Mouse (Mus musculus) intestine, embryonic 14.5 days (tissue): Measurements from ENCODE around the gene Elf2. TPM values are rescaled to one million over a fixed set of nuclear protein-coding genes. Genes with fewer than 3 reads are reported as not detected.

Source experiments
- ATAC-seq: fragments of 200-750 bp; cut with Nextera tagmentation; replicated peaks from 2 replicates; pipeline ENCODE4 v1.8.0; 2017; ENCODE audit warnings: low read depth, moderate number of reproducible peaks, moderate TSS enrichment, moderate library complexity; ENCODE audit not compliant: low FRiP score, low TSS enrichment
- DNase-seq: peaks from one replicate; pipeline ENCODE4 v3.0.0-alpha.2; 2018; ENCODE audit warnings: low spot score
- H3K27ac ChIP-seq: fragments of 300-500 bp; sonication (generic); 2 replicates; pipeline ENCODE4 v1.5.1; 2014; ENCODE audit warnings: low read depth, mild to moderate bottlenecking, control low read depth
- H3K27me3 ChIP-seq: fragments of 300-500 bp; sonication (generic); replicated peaks from 2 replicates; pipeline ENCODE4 v1.6.1; 2014; ENCODE audit warnings: low read length, control low read depth; ENCODE audit not compliant: control insufficient read depth, insufficient read depth
- H3K36me3 ChIP-seq: fragments of 300-500 bp; sonication (generic); 2 replicates; pipeline ENCODE4 v1.6.1; 2014; ENCODE audit warnings: low read length, control low read depth; ENCODE audit not compliant: control insufficient read depth, insufficient read depth
- H3K4me1 ChIP-seq: fragments of 300-500 bp; sonication (generic); replicated peaks from 2 replicates; pipeline ENCODE4 v1.6.1; 2014; ENCODE audit warnings: low read length, control low read depth, mixed read lengths; ENCODE audit not compliant: control insufficient read depth, insufficient read depth
- H3K4me2 ChIP-seq: fragments of 300-500 bp; sonication (generic); 2 replicates; pipeline ENCODE4 v1.6.1; 2014; ENCODE audit warnings: low read length
- H3K4me3 ChIP-seq: fragments of 300-500 bp; sonication (generic); 2 replicates; pipeline ENCODE4 v1.5.1; 2014; ENCODE audit warnings: low read depth, low read length, control low read depth, mixed read lengths
- H3K9ac ChIP-seq: fragments of 300-500 bp; sonication (generic); 2 replicates; pipeline ENCODE4 v1.6.1; 2014; ENCODE audit warnings: mild to moderate bottlenecking, low read length
- H3K9me3 ChIP-seq: fragments of 300-500 bp; sonication (generic); 2 replicates; pipeline ENCODE4 v1.6.1; 2016; ENCODE audit warnings: low read length, control low read depth; ENCODE audit not compliant: control insufficient read depth
- WGBS: fragments of 180-500 bp; shearing (Covaris S2); extraction: QIAGEN DNeasy Blood & Tissue Kit; methylation state at CpG from one replicate; pipeline ENCODE4 v1.1.7; 2014; 5-methylcytosine and 5-hydroxymethylcytosine counted together
- polyA plus RNA-seq: library from polyadenylated mRNA; unstranded; fragments of >200 nt; fragmentation: Nextera tagmentation; extraction: Ambion mirVana; gene quantifications from 2 replicates; pipeline ENCODE4 v1.2.1, GENCODE M21; 2014

Elf2 gene
- polyA plus RNA-seq, 1 experiment from 2014 or later: 65.1 TPM

DNA sequence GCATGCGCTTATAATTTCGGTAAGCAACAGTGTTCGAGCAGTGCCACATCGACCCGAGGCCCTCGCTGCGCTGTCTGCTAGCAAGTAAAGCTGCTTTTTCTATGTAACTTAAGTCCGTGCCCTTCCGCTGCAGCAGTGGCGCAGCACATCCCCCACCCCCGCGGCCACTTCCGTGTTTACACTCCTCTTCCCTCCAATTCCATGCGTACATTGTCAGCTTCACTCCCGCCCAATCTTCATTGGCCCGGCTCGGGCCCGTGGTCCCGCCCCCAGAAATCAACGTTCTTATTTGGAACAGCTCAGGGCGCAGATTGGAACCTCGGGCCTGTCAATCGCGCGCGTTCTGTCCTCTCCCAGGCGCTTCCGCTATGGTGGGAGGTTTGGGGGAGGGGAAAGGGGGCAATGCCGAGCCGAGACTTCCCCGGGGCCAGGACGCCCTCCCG lies 64.5 kb downstream of the Elf2 start:
- ATAC-seq (peak; percentile 96), DNase-seq (peak; percentile 95)
- H3K9me3 ChIP-seq: no peaks in the 10 kb centered on the region
- peak overlapping the region; percentile 96 for H3K9ac ChIP-seq
- no peaks in the 10 kb centered on the region for H3K36me3 ChIP-seq
- peak overlapping the region; percentile 92 for H3K4me3 ChIP-seq
- no peaks in the 10 kb centered on the region for H3K27me3 ChIP-seq
- peak overlapping the region; percentile 79 for H3K4me2 ChIP-seq
- H3K27ac ChIP-seq: peak overlapping the region; percentile 99
- 0% methylated on average over 33 of the region's 33 CpGs for WGBS
- peaks cover 12% of the 10 kb centered on the region for H3K4me1 ChIP-seq

DNA sequence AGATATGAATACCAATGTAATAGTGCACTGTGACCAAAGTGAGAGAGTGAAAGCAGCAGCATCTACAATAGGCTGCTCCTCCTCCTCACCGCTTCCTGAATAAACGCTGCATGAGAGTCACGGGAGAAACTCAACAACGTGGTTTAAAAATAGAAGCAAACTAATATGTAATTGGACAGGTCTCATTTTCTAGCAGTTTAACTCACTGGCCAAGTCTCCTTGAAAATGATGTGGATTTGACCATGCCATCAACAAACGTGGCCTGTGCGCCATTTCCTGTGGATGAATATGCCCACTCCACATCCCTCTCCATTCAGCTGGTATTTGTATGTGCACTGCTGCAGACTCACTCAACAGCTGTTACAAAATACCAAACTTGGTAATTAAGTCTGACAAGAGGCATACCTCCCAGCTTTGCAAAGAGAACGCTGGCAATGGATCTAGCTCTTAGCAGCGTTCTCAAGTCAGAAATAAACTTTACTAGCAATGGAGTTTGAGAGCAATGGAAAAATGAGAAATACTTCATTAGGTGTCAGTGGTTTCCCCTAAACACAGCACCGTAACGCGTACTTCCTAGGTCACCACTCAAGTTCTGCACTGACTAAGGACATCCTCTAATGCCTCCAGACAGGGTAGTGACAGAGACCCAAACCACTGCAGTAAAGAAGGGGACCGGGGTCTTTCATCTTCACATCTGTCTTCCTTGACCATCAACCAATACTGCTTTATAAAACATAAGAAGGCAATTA lies 70.2 kb downstream of the Elf2 start:
- Histone ChIP-seq H3K9ac (no peak overlapping the region), H3K9me3 (no peaks in the 10 kb centered on the region), H3K36me3 (peaks cover 13% of the 10 kb centered on the region; the same call in 1 of the 2 replicates), H3K27ac (0 out of 2 replicates have a peak overlapping the region, but pooled peaks have one; percentile 33), H3K4me3 (no peak overlapping the region), H3K4me1 (peaks cover 5% of the 10 kb centered on the region), H3K27me3 (no peaks in the 10 kb centered on the region), H3K4me2 (no peak overlapping the region)
- peak; percentile 45 for DNase-seq
- WGBS: 62% methylated on average over 12 of the region's 12 CpGs
- ATAC-seq: no peak

DNA sequence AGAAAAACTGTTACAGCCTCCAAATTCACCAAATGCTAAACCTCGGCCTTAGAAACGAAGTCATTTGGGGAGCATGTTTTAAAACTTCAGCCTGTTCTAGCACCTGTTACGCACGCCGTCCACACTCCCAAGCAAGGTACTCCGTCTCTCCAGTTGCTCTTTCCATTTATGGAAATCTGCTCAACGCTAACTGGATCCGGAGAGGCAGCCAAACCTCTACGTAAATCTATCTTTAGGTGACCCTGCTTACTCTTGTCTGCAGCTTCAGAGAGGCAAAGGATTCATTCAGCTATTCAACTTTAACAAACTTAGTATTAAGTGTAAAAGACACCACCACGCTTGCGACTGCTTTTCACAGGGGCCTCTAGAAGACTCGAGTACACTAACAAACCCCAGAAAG lies 72.0 kb downstream of the Elf2 start:
- H3K4me1 ChIP-seq: no peaks in the 10 kb centered on the region; the same call in 1 of the 2 replicates
- H3K4me2 ChIP-seq: no peak overlapping the region
- H3K27ac ChIP-seq: peak overlapping the region; percentile 67
- ATAC-seq (no peak), DNase-seq (no peak)
- no peak overlapping the region for H3K9ac ChIP-seq
- 66% methylated on average over 12 of the region's 12 CpGs for WGBS
- no peak overlapping the region for H3K4me3 ChIP-seq
- H3K27me3 ChIP-seq: no peaks in the 10 kb centered on the region
- H3K9me3 ChIP-seq: no peaks in the 10 kb centered on the region
- H3K36me3 ChIP-seq: peaks cover 31% of the 10 kb centered on the region

DNA sequence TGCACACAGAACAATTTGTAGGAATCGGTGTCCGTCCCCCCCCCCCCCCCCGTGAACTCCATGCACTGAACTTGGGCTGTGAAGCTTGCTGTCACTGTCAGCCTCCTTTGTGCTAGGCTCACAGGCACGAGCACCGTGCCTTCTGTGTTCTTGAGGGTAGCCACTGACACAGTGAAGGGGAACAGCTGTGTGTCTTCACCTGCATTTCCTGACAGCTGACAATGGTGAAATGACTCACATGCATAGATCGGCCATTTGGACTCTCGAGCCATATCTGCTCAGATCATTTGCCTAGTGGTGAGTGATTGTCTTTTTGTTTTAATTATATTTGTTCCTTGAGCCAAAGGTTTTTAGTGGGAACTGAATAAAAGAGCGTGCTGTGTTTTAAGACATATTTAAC lies 77.5 kb downstream of the Elf2 start:
- H3K4me1 ChIP-seq: no peaks in the 10 kb centered on the region
- no peak overlapping the region for H3K4me2 ChIP-seq
- WGBS: 69% methylated on average over 8 of the region's 8 CpGs
- H3K27ac ChIP-seq: no peak overlapping the region
- ATAC-seq (no peak), DNase-seq (no peak)
- H3K4me3 ChIP-seq: no peak overlapping the region
- H3K27me3 ChIP-seq: no peaks in the 10 kb centered on the region
- H3K36me3 ChIP-seq: peaks cover 82% of the 10 kb centered on the region
- H3K9me3 ChIP-seq: no peaks in the 10 kb centered on the region
- H3K9ac ChIP-seq: no peak overlapping the region

DNA sequence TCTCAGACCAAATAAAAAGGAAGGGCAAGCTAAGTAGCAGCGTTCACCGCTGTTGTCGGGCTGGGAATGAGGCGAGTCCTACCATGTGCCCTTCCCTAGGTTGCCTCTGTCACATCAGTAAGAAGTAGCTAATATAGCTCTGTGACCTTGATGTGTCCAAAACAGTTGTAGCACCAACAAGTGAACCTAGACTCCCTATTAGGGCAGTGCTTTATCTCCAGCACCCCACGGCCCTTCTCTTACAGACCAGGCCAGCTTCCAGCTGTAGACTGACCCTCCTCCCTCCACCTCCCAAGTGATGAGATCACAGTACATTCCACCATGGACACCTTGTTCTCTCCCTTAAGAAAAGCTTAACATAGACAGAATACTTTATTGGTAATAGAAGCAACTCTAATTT lies 82.4 kb downstream of the Elf2 start:
- ATAC-seq (no peak), DNase-seq (no peak)
- H3K4me1 ChIP-seq: no peaks in the 10 kb centered on the region
- H3K36me3 ChIP-seq: peaks cover 95% of the 10 kb centered on the region
- 95% methylated on average over 5 of the region's 5 CpGs for WGBS
- no peak overlapping the region for H3K9ac ChIP-seq
- no peaks in the 10 kb centered on the region for H3K27me3 ChIP-seq
- H3K27ac ChIP-seq: no peak overlapping the region
- H3K4me2 ChIP-seq: no peak overlapping the region
- no peak overlapping the region for H3K4me3 ChIP-seq
- H3K9me3 ChIP-seq: no peaks in the 10 kb centered on the region

DNA sequence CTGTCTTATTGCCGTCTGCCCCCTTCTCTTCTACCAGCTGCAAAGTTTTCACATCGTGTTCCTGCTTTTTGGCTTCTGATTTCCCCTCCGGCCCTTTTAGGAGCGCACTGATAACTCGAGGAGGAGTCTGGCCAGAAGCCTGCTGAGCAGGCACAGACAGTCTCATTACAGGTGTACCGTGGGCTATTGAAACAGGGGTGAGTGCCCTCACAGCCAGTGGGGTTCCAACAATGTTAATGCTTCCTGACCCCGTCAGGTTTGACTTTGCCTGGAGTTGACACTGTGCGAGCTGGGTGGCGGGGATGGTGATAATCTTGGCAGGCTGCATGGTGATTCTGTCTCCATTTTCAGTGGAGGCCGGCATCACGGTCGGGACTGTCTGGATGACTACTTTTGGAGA lies 84.0 kb downstream of the Elf2 start:
- DNase-seq (peak; percentile 24), ATAC-seq (no peak)
- no peak overlapping the region for H3K4me3 ChIP-seq
- H3K27ac ChIP-seq: no peak overlapping the region
- H3K27me3 ChIP-seq: no peaks in the 10 kb centered on the region
- H3K9me3 ChIP-seq: no peaks in the 10 kb centered on the region
- H3K4me2 ChIP-seq: no peak overlapping the region
- WGBS: 90% methylated on average over 12 of the region's 12 CpGs
- no peak overlapping the region for H3K9ac ChIP-seq
- no peaks in the 10 kb centered on the region for H3K4me1 ChIP-seq
- peaks cover 85% of the 10 kb centered on the region for H3K36me3 ChIP-seq

DNA sequence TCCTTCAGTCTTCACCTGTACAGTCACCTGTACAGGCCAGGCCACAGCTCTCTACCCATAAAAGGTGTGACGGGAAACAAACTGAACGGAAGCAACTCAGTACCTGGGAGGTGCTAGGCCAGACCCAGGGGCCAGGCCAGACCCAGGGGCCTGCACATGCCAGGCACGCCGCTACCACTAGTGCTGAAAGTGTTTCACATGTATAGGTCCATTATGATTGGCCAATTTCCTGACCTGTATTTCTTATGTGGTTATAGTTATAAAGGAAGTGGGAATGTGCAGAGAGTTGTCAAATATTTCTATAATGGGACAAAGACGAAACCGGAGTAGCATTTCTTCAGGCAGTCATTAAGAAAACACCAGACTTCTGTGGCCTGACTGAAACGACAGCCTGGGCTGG lies 85.7 kb downstream of the Elf2 start:
- H3K27me3 ChIP-seq: no peaks in the 10 kb centered on the region
- DNase-seq: no peak
- no peaks in the 10 kb centered on the region for H3K9me3 ChIP-seq
- no peak overlapping the region for H3K9ac ChIP-seq
- WGBS: 91% methylated on average over 7 of the region's 7 CpGs
- no peak overlapping the region for H3K4me3 ChIP-seq
- H3K27ac ChIP-seq: no peak overlapping the region
- ATAC-seq: no peak
- no peak overlapping the region for H3K4me2 ChIP-seq
- no peaks in the 10 kb centered on the region for H3K4me1 ChIP-seq
- H3K36me3 ChIP-seq: peaks cover 81% of the 10 kb centered on the region

DNA sequence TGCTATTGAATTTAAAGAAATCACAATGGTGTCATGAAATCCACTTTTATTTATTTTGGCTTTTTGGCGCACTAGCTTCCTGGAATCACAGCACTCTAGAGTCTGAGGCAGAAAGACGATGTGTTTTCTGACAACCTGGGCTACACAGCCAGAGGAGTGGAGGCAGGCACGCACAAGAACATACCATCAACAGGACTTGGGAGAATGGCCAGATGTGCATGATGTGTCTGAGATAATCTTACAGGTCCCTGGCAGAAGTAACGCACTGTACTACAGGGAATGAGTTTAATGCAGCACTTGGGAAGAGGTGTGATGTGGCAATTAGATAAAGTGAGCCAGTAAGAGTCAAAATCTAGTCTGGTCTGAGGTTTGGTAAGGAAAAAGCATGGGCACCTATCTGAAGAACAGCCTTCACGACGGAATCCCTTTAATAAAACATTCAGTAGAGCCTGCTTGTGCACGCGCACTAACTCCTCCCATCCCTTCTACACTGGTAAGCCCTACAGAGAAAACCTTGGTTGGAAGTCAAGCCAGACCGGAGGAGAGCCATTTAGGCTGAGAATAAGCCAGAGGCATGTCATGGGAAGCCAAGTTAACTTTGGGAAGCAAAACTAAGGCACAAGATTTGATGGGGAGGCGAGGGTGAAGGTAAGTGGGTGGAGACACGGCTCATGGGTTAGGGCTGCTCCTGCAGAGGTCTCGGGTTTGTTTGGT lies 87.6 kb downstream of the Elf2 start:
- ATAC-seq (no peak), DNase-seq (no peak)
- H3K4me1 ChIP-seq: no peaks in the 10 kb centered on the region

More for the DNA sequence above, 87.6 kb downstream of the Elf2 start:
- no peak overlapping the region for H3K4me2 ChIP-seq
- peaks cover 73% of the 10 kb centered on the region for H3K36me3 ChIP-seq
- H3K27me3 ChIP-seq: no peaks in the 10 kb centered on the region
- WGBS: 91% methylated on average over 12 of the region's 12 CpGs
- no peak overlapping the region for H3K9ac ChIP-seq
- no peaks in the 10 kb centered on the region for H3K9me3 ChIP-seq
- H3K4me3 ChIP-seq: no peak overlapping the region
- H3K27ac ChIP-seq: no peak overlapping the region
